Mouse (Mus musculus) olfactory bulb, adult 2 months (tissue): ENCODE data around the gene Dicer1. TPM values are rescaled to one million over a fixed set of nuclear protein-coding genes. Genes with fewer than 3 reads are reported as not detected.
A peak's percentile ranks its signal among the peaks of the same experiment; 100 is the strongest.

Source experiments
- H3K27ac ChIP-seq: fragments of 200-500 bp; 2 replicates; pipeline ENCODE4 v1.5.1; 2012; ENCODE audit warnings: low read depth, low read length; ENCODE audit not compliant: insufficient read depth
- H3K4me1 ChIP-seq: fragments of 200-500 bp; 2 replicates; pipeline ENCODE4 v1.6.1; 2012; ENCODE audit warnings: low read length; ENCODE audit not compliant: control insufficient read depth, insufficient read depth
- H3K4me3 ChIP-seq: fragments of 200-500 bp; 2 replicates; pipeline ENCODE4 v1.5.1; 2012; ENCODE audit warnings: mild to moderate bottlenecking, low read depth, low read length, moderate library complexity; ENCODE audit not compliant: insufficient read depth
- CTCF ChIP-seq: fragments of 200-500 bp; IDR thresholded peaks from 2 replicates; pipeline ENCODE4 v1.5.1; 2012; ENCODE audit warnings: low read depth, mild to moderate bottlenecking, low read length, moderate library complexity; ENCODE audit not compliant: insufficient read depth
- POLR2A ChIP-seq: fragments of 200-500 bp; IDR thresholded peaks from 2 replicates; pipeline ENCODE4 v1.6.1; 2012; ENCODE audit warnings: mild to moderate bottlenecking, low read depth, low read length, moderate library complexity; ENCODE audit not compliant: insufficient read depth
- WGBS: fragments of 180-500 bp; shearing (Covaris S2); methylation state at CpG from one replicate; pipeline ENCODE4 v1.1.7; 2018; 5-methylcytosine and 5-hydroxymethylcytosine counted together
- polyA plus RNA-seq: library from polyadenylated mRNA; stranded (reverse); fragments of >200 nt; gene quantifications from 2 replicates; pipeline ENCODE4 v1.2.4, GENCODE M21; 2012; ENCODE audit warnings: low replicate concordance; ENCODE audit not compliant: missing spikeins, insufficient read depth, insufficient read length

Gene Dicer1
- 69.9 TPM in 1 of 2 replicates, not detected in the other for polyA plus RNA-seq

DNA sequence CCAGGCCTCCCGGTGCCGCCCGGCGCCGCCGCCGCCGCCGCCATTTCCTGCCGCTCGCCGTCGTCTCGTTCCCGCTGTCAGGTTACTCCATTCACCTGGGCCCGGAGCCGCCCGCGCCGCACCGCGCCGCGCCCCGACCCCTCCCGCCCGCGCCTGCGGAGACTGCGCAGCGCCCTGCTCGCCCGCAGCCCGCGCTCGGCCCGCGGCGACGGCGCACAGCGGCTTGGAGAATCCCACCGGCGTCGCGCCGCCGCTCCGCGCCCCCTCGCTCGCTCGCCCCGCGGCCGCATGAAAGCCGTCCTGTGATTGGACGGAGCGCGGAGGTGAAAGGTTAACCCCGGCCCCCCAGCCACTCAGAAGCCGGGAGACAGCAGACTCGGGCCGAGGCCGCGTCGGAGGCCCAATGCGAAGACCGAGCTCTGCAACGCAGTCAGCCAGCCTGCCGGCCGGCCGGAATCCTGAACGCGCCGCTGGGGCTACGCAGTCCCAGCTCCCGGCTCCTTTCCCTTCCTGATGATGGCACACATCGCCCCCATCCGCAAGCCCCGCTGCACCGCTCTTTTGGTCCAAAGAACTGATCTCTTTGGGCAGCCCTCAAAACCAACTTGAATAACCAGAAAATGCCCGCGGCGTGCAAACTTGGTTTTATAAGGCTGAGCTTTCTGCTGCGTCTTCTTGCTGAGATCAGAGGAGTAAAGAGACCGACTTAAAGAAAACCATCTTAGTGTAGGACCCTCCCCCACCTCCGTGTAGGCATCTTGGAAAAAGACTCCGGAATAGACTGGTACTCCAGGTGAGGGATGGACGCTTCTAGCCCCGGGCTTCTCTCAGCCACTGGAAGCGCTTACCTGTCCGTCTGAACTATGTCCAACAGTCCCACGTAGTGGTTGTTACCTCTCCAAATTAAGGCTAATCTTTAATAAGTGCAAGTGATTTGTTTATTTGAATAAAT is at the start of gene Dicer1:
TSS of gene Dicer1 (minus strand) at position 139 of the 952 bp plus-strand sequence.
- Histone ChIP-seq H3K4me3 (peak within 1 kb of the TSS; percentile 69), H3K27ac (peak within 1 kb of the TSS; percentile 66), H3K4me1 (peaks cover 12% of the 10 kb centered on the region)
- TF ChIP-seq POLR2A (peak; percentile 80), CTCF (no peak)
- under 1% methylated on average over 94 of the region's 94 CpGs for WGBS

DNA sequence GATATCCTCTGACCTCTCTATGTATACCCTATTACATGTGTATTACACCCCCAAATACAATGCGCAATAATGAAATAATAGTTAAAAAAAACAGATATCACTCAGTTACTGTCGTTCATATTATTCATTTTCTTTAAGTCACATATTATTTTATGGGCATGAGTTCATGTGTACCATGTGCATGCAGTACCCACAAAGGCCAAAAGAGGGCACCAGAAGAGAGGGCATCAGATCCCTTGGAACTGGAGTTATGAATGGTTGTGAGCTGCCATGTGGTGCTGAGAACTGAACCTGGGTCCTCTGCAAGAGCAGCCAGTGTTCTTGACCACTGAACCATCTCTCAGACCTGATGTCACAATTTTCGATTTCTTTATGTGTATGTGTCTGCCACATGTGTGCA is 47.6 kb upstream of the Dicer1 start:
- no peak overlapping the region for H3K4me3 ChIP-seq

DNA sequence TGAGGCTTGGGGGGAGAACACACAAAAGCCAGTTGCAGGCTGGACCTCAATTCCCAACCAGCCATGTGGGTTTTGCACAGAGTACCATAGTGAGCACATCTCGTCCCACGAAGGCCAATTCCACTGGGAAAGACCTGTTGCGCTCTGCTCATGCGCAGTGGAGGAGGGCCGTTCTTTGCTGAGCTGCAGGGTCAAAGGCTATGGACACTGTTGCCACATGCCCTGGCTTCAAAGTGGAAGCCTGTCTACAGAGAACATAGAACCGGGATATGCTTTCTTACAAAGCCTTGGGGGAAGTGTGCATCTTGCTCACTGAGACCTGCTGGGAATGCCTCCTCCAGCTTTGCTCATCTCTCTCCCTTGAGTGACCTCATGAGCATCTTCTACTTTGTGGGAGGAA is 46.2 kb upstream of the Dicer1 start:
- 95% methylated on average over 6 of the region's 6 CpGs for WGBS
- no peak overlapping the region for H3K4me3 ChIP-seq
- peaks cover 9% of the 10 kb centered on the region; the same call in 1 of the 2 replicates for H3K4me1 ChIP-seq
- H3K27ac ChIP-seq: no peak overlapping the region
- TF ChIP-seq POLR2A: no peak
- no peak for TF ChIP-seq CTCF

More for the DNA sequence above, 47.6 kb upstream of the Dicer1 start:
- Histone ChIP-seq H3K4me1 (peaks cover 9% of the 10 kb centered on the region; the same call in 1 of the 2 replicates), H3K27ac (no peak overlapping the region)
- WGBS: 94% methylated on average over 3 of the region's 3 CpGs
- TF ChIP-seq CTCF (no peak), POLR2A (no peak)

DNA sequence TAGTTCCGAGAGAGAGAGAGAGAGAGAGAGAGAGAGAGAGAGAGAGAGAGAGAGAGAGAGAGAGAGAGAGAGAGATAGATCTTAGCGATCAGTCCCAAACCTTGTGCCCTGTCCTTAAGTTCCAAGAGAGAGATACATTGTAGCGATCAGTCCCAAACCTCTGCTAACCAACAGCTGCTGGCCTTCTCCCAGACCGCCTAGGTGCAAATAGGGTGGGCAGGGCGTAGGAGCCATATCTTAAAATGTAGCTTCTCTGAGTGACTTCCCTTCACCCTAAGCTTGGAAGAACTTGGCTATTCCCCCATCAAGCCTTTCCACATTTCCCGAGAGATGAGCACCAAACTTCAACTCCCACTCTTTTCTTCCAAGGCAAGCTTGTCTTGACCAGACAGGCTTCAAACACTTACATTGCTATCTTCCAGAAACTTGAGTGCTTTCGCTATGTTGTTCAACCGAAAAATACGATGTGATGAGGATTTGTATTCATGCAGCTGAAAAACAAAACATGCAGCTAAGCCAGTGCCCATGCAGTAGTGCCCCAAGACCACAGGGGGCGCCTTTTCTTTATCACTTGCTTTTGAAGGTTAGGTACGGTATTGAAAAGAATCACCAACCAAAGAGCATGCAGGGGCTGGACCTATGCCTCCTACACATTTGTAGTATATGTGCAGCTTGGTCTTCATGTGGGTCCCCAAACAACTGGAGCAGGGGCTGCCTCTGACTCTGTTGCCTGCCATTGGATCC is 45.1 kb upstream of the Dicer1 start:
- H3K4me3 ChIP-seq: no peak overlapping the region
- H3K4me1 ChIP-seq: peaks cover 8% of the 10 kb centered on the region; the same call in 1 of the 2 replicates
- no peak overlapping the region for H3K27ac ChIP-seq
- WGBS: 88% methylated on average over 11 of the region's 11 CpGs
- TF ChIP-seq CTCF (no peak), POLR2A (no peak)

DNA sequence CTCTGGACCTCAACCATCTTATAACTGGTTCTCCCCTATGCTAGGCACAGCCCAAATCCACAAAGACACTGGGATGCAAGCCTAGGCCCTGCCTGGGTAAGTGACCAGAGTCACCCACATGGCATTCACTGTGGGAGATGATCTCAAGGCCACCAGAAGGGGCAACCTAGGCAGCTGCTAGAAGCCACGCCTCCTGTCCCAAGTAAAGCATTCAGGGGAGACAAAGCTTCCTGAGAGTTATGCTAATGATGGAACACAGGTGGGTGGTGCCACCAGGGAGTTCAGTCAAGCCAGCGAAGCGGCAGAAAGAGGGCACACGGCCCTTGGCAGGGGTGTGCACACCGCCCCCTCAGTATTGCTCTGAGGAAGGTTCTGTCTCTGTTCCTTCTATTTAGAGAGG is 43.2 kb upstream of the Dicer1 start:
- 0 out of 2 replicates have a peak, but pooled peaks cover 5% of the 10 kb centered on the region for H3K4me1 ChIP-seq
- no peak for TF ChIP-seq POLR2A
- TF ChIP-seq CTCF: no peak
- H3K4me3 ChIP-seq: no peak overlapping the region
- H3K27ac ChIP-seq: no peak overlapping the region
- WGBS: 54% methylated on average over 5 of the region's 5 CpGs

DNA sequence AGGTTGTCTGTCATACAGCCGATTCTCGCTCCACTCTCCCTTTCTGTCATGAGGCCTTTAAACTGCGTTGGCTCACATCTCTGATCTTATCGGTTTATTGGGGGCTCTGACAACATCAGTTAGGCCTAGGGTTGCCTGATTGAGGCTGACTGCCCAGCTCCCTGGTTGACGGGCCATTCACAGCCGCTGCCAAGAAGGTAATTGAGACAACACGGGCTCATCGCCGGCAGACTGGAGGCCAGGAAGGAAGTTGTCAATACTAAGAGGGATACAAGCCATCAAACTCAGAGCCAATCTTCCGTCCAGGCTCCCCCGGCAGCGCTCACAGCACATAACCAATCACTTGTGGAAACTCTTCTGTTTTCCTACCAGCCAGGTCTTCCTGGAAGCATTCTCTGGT is 41.7 kb upstream of the Dicer1 start:
- Histone ChIP-seq H3K4me3 (no peak overlapping the region), H3K4me1 (0 out of 2 replicates have a peak, but pooled peaks cover 5% of the 10 kb centered on the region), H3K27ac (no peak overlapping the region)
- TF ChIP-seq CTCF: no peak
- no peak for TF ChIP-seq POLR2A
- 80% methylated on average over 12 of the region's 12 CpGs for WGBS

DNA sequence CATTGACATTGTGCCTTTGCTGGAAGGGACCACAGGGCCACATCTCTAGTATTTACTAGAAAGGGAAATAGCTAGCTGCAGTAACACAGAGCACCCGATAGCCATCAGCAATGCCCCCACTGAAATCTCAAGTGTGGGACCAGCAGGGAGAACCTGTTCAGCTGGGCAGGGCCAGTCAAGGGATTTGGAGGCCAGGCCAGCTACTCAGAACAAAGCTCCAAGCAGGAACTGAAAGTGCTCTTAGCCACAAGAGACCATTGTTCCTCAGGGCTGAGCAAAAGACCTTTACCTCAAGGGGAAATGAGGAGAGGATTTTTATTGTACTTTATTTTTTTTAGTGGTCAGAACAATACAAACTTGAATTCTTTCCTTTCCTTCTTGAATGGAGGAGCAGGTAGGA is 25.9 kb upstream of the Dicer1 start:
- no peak for TF ChIP-seq CTCF
- no peak for TF ChIP-seq POLR2A
- Histone ChIP-seq H3K4me3 (no peak overlapping the region), H3K27ac (no peak overlapping the region), H3K4me1 (no peaks in the 10 kb centered on the region)
- WGBS: 75% methylated on average over 1 of the region's 1 CpGs

DNA sequence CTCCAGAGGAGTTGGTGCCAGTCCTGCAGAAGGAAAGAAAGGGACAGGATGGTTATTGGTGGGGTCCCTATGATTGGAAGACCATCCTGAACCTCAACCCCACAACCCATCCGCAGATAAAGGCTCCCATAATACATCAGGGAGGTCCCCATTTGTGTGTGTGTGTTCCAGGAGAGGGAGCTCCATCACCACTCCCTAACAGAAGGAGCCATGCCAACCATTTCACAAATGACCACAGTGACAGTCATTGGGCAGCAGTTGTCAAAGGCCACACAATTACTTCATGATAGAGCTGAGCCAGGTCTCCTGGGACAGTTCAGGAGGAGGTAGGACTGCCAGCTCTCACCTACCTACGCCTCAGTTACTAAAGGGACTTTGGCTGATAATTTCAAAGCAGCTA is 20.2 kb upstream of the Dicer1 start:
- Histone ChIP-seq H3K4me3 (no peak overlapping the region), H3K27ac (no peak overlapping the region), H3K4me1 (no peaks in the 10 kb centered on the region)
- TF ChIP-seq CTCF (no peak), POLR2A (no peak)
- WGBS: 96% methylated on average over 2 of the region's 2 CpGs

DNA sequence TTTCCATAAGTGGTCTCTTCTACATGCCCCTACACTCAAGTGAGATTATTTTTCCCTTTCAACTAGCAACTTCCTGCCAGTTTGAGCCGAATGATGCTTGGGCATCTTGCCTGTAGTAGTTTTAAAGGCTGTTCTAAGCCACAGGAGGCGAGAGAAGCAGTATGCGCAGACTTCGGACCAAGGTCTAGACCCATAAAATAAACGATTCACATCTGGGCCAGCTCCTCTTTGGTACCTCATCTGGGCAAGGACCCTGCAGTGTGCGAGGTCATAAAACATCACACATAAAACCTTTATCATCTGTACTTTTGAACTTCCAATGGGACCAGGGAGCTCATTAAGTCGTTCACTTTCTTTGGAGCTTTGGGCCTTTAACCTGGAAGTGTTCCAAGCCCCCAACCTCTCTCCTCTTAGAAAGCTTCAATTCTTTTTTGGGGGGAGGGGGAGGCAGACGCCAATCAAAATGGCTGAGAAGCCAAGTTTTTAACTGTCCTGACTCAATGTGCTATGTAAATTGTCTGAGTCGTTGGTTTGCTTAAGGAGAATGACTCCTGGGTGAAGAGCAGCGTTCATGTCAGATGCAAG is 17.5 kb upstream of the Dicer1 start:
- Histone ChIP-seq H3K4me3 (no peak overlapping the region), H3K4me1 (no peaks in the 10 kb centered on the region), H3K27ac (no peak overlapping the region)
- 52% methylated on average over 10 of the region's 10 CpGs for WGBS
- TF ChIP-seq POLR2A: no peak
- TF ChIP-seq CTCF: no peak
